Mouse (Mus musculus): Measurements from ENCODE around the gene Pagr1a. TPM values are rescaled to one million over a fixed set of nuclear protein-coding genes. Genes with fewer than 3 reads are reported as not detected.

Pagr1a gene
- polyA plus RNA-seq, 2 experiments = 15.2 to 32.2 TPM

DNA sequence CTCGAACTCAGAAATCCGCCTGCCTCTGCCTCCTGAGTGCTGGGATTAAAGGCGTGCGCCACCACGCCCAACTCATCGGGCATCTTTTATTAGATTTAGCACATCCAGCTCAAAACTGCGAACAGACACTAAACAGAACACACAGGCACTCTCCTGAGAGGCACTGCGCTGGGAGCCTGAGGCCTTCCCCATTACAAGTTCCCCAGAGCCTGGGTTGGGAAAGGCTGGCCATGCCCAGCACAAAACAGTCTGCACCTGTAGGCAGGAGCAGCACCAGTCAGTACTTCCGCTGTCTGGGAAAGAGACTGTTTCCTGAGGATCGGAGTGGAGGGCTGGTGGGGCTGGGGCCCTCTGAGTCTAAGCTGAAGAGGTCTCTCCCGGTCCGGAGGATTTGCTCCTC lies 2.2 kb downstream of the Pagr1a start:
- DNase-seq (ENCODE audit: low read depth in 3 of 3, low spot score in 3 of 3) (no peak), ATAC-seq (ENCODE audit: insufficient read depth) (no peak)
- Histone ChIP-seq H3K27ac (no peak overlapping the region), H3K27me3 (ENCODE audit: control insufficient read depth, insufficient read depth, low read length) (no peaks in the 10 kb centered on the region), H3K9ac (replicated peaks) (no peak overlapping the region), H3K4me1 (replicated peaks; ENCODE audit: control insufficient read depth in 2 of 2, insufficient read depth in 2 of 2, low read length in 1 of 2) (peaks cover 5 to 14% of the 10 kb centered on the region in 2 experiments; a peak in 3 of 4 replicates), H3K9me3 (ENCODE audit: control insufficient read depth, low read length) (no peaks in the 10 kb centered on the region), H3K4me2 (ENCODE audit: low read depth) (peak overlapping the region; percentile 75), H3K36me3 (replicated peaks; ENCODE audit: control insufficient read depth, insufficient read depth, low read depth) (peaks cover 5% of the 10 kb centered on the region), H3K4me3 (ENCODE audit: insufficient read depth in 1 of 2, low read depth in 2 of 2, low read length in 2 of 2) (no peak overlapping the region)
- WGBS (ENCODE audit: insufficient replicate concordance) = 86% methylated on average over 12 of the region's 12 CpGs
- no peak for TF ChIP-seq CTCF (IDR thresholded peaks at IDR 0.05; ENCODE audit: low read depth)
- TF ChIP-seq EP300 (IDR thresholded peaks at IDR 0.05; ENCODE audit: low read depth) = no peak

DNA sequence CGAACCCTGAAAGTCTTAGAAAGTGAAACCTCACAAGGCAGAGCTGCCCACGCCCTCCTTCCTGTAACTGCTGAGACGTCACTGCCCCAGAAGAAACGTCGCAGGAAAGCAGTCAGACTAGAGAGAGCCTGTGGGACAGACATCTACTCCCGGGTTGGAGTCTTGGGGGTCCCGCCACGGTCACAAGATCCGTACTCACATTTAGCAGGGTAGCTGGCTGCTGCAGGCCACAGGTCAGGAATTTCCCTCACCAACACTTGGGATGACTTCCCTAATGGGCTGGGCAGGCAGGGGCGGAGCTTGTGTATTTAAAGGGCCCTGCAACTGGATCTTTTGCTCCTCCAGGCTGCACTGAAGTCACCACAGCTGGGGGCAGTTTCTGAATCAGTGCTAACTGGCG lies 2.8 kb downstream of the Pagr1a start, which contains the start of gene Mvp:
Mvp (minus strand) TSS at position 302 of the 400 bp plus-strand sequence.
- Histone ChIP-seq H3K27ac (peak within 1 kb of the TSS; percentile 48), H3K9me3 (ENCODE audit: control insufficient read depth, low read length) (no peaks in the 10 kb centered on the region), H3K4me2 (ENCODE audit: low read depth) (peak within 1 kb of the TSS; percentile 98), H3K27me3 (ENCODE audit: control insufficient read depth, insufficient read depth, low read length) (no peaks in the 10 kb centered on the region), H3K4me1 (replicated peaks; ENCODE audit: control insufficient read depth in 2 of 2, insufficient read depth in 2 of 2, low read length in 1 of 2) (peaks cover 9 to 19% of the 10 kb centered on the region in 2 experiments), H3K9ac (replicated peaks) (peak within 1 kb of the TSS; percentile 48), H3K4me3 (ENCODE audit: insufficient read depth in 1 of 2, low read depth in 2 of 2, low read length in 2 of 2) (peak within 1 kb of the TSS; percentile 69 to 80), H3K36me3 (replicated peaks; ENCODE audit: control insufficient read depth, insufficient read depth, low read depth) (peaks cover 5% of the 10 kb centered on the region)
- ATAC-seq (ENCODE audit: insufficient read depth) = no peak
- peak in 2 of 3 experiments; percentile 37 to 53 for DNase-seq (ENCODE audit: low read depth in 3 of 3, low spot score in 3 of 3)
- TF ChIP-seq EP300 (IDR thresholded peaks at IDR 0.05; ENCODE audit: low read depth) (no peak), CTCF (IDR thresholded peaks at IDR 0.05; ENCODE audit: low read depth) (no peak)
- 19% methylated on average over 11 of the region's 11 CpGs for WGBS (ENCODE audit: insufficient replicate concordance)

DNA sequence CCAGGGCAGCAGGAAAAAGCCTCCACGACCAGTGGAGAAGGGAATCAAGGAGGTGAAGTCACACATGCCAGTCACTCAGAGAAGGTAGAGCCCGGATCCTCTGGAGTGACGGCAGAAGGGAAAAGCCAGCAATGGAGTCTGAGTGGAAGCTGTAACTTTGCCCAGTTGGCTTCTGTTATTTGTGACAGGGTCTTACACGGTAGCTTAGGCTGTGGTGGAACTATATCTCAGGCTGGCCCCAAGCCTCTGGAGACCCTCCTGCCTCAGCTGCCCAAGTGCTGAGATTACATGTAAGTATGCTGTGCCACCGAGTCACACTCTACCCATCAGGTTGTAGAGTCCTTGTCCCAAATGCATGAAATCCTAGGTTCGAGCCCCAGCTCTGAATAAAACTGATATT lies 3.8 kb downstream of the Pagr1a start:
- no peaks in the 10 kb centered on the region for H3K9me3 ChIP-seq (ENCODE audit: control insufficient read depth, low read length)
- H3K27ac ChIP-seq = no peak overlapping the region
- peaks cover 5% of the 10 kb centered on the region for H3K36me3 ChIP-seq (replicated peaks; ENCODE audit: control insufficient read depth, insufficient read depth, low read depth)
- ATAC-seq (ENCODE audit: insufficient read depth) (no peak), DNase-seq (ENCODE audit: low read depth in 3 of 3, low spot score in 3 of 3) (no peak)
- TF ChIP-seq CTCF (IDR thresholded peaks at IDR 0.05; ENCODE audit: low read depth) = no peak
- no peak for TF ChIP-seq EP300 (IDR thresholded peaks at IDR 0.05; ENCODE audit: low read depth)
- peaks cover 19 to 28% of the 10 kb centered on the region in 2 experiments for H3K4me1 ChIP-seq (replicated peaks; ENCODE audit: control insufficient read depth in 2 of 2, insufficient read depth in 2 of 2, low read length in 1 of 2)
- no peaks in the 10 kb centered on the region for H3K27me3 ChIP-seq (ENCODE audit: control insufficient read depth, insufficient read depth, low read length)
- peak overlapping the region; percentile 75 for H3K4me2 ChIP-seq (ENCODE audit: low read depth)
- 81% methylated on average over 6 of the region's 6 CpGs for WGBS (ENCODE audit: insufficient replicate concordance)
- no peak overlapping the region for H3K4me3 ChIP-seq (ENCODE audit: insufficient read depth in 1 of 2, low read depth in 2 of 2, low read length in 2 of 2)
- 0 out of 2 replicates have a peak overlapping the region, but pooled peaks have one; percentile 4 for H3K9ac ChIP-seq (replicated peaks)

GRCm38 (mm10) chr7:127012845-127013244 lies 4.3 kb downstream of the Pagr1a start:
- no peaks in the 10 kb centered on the region for H3K9me3 ChIP-seq (ENCODE audit: control insufficient read depth, low read length)
- DNase-seq (ENCODE audit: low read depth in 3 of 3, low spot score in 3 of 3) = no peak
- 86% methylated on average over 10 of the region's 10 CpGs for WGBS (ENCODE audit: insufficient replicate concordance)
- ATAC-seq (ENCODE audit: insufficient read depth) = no peak
- no peak overlapping the region for H3K9ac ChIP-seq (replicated peaks)
- no peak for TF ChIP-seq CTCF (IDR thresholded peaks at IDR 0.05; ENCODE audit: low read depth)
- no peak for TF ChIP-seq EP300 (IDR thresholded peaks at IDR 0.05; ENCODE audit: low read depth)
- peaks cover 5% of the 10 kb centered on the region for H3K36me3 ChIP-seq (replicated peaks; ENCODE audit: control insufficient read depth, insufficient read depth, low read depth)
- H3K27me3 ChIP-seq (ENCODE audit: control insufficient read depth, insufficient read depth, low read length) = no peaks in the 10 kb centered on the region
- no peak overlapping the region for H3K4me3 ChIP-seq (ENCODE audit: insufficient read depth in 1 of 2, low read depth in 2 of 2, low read length in 2 of 2)
- no peak overlapping the region for H3K4me2 ChIP-seq (ENCODE audit: low read depth)
- no peak overlapping the region for H3K27ac ChIP-seq
- peaks cover 23 to 32% of the 10 kb centered on the region in 2 experiments for H3K4me1 ChIP-seq (replicated peaks; ENCODE audit: control insufficient read depth in 2 of 2, insufficient read depth in 2 of 2, low read length in 1 of 2)

GRCm38 (mm10) chr7:127012374-127012773 lies 4.8 kb downstream of the Pagr1a start:
- H3K4me3 ChIP-seq (ENCODE audit: insufficient read depth in 1 of 2, low read depth in 2 of 2, low read length in 2 of 2) = no peak overlapping the region
- no peak overlapping the region for H3K9ac ChIP-seq (replicated peaks)
- DNase-seq (ENCODE audit: low read depth in 3 of 3, low spot score in 3 of 3) (no peak), ATAC-seq (ENCODE audit: insufficient read depth) (no peak)
- no peak for TF ChIP-seq EP300 (IDR thresholded peaks at IDR 0.05; ENCODE audit: low read depth)
- no peak for TF ChIP-seq CTCF (IDR thresholded peaks at IDR 0.05; ENCODE audit: low read depth)
- no peaks in the 10 kb centered on the region for H3K9me3 ChIP-seq (ENCODE audit: control insufficient read depth, low read length)
- no peaks in the 10 kb centered on the region for H3K27me3 ChIP-seq (ENCODE audit: control insufficient read depth, insufficient read depth, low read length)
- H3K27ac ChIP-seq = no peak overlapping the region
- H3K4me2 ChIP-seq (ENCODE audit: low read depth) = no peak overlapping the region
- peaks cover 19 to 31% of the 10 kb centered on the region in 2 experiments for H3K4me1 ChIP-seq (replicated peaks; ENCODE audit: control insufficient read depth in 2 of 2, insufficient read depth in 2 of 2, low read length in 1 of 2)
- 78% methylated on average over 6 of the region's 6 CpGs for WGBS (ENCODE audit: insufficient replicate concordance)
- peaks cover 5% of the 10 kb centered on the region for H3K36me3 ChIP-seq (replicated peaks; ENCODE audit: control insufficient read depth, insufficient read depth, low read depth)
